Mouse (Mus musculus): Measurements from ENCODE around the gene Tada2a. TPM values are rescaled to one million over a fixed set of nuclear protein-coding genes. Genes with fewer than 3 reads are reported as not detected.

The Tada2a gene
- polyA plus RNA-seq, 1 experiment from 2014 or later, result 6.9 TPM

DNA sequence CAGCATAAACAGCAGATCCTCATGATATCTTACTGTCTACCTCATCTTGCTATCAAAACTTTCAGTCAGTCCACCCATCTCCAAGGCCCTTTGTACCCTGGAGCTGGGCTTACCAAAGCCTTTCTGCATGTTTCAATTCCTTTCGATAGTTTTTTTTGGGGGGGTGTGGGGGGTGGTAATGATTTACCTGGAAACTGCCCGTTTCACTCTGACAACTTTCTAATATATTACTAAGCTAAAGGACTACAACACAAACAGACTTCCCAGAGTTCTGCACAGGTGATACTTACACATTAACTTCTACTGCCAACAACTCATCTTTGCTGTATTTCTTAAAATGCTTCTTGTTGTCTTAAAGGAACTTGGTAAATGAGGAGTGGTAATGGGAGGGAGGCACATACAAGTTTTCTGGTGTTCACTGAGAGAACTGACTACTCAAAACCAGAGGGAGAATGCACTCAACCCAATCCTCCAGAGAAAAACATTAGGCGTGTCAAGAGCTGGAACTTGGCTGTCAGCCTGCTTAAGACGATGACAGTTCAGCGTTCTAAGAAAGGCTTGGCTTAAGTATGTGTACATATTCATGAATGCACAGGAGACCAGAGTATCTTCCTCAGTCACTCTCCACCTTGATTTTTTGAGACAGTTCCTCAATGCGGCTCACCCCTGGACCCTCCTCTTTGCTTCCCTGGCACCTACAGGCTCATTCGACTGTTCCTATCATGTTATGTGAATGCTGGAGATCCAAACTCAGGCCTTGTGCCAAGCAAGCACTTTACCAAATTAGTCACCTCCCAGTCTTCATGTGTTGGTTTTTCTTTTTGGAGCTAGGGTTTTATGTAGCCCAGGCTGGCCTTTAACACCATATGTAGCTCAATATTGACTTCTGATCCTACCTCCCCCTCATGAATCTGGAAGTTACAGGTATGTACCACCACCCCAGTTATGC, 55.3 kb downstream of the Tada2a start:
- Histone ChIP-seq H3K9ac (no peak overlapping the region), H3K27me3 (peaks cover 29% of the 10 kb centered on the region), H3K27ac (replicated peaks) (no peak overlapping the region), H3K4me1 (replicated peaks) (peaks cover 1% of the 10 kb centered on the region; the same call in 1 of the 2 replicates), H3K4me3 (replicated peaks) (no peak overlapping the region), H3K9me3 (replicated peaks) (no peaks in the 10 kb centered on the region), H3K36me3 (replicated peaks) (peaks cover 10% of the 10 kb centered on the region; the same call in 1 of the 2 replicates), H3K4me2 (no peak overlapping the region)
- no peak for ATAC-seq (ENCODE audit: insufficient read depth)
- WGBS (ENCODE audit: insufficient replicate concordance), result 63% methylated on average over 7 of the region's 7 CpGs

DNA sequence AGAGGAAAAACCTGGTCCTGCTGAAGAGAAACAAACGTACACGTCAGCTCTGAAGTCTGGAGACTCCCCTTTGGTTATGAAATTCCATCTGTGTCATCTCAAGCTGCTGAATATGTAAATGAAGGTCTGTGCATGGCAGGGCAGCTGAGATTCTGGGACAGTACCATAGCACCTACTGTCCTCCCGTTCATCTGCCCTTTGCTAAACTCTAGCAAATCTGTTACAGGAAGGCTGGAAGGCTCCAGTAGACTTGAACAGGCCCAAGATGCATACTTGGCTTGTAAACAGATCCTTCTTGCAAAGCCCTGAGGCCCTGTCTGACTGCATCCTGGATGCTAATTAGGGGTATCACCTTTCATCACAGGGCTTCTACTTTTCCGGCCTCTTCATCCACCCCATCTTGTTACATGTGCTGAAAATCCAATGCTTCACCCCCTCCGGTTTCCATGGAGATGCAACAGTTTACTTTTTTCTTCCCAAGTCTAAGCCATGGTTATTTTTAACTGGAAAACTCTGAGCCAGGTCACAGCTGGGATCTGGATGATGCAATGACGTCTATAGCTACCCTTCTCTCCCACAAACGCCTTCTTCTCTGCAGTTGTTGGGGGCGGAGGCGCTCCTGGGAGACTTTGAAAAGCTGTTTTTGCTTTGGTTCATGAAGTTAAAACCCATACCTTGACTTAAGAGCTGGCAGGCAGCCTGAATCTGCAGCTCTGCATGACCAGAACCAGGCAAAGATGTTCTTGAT, 56.3 kb downstream of the Tada2a start:
- peaks cover 11% of the 10 kb centered on the region for H3K4me1 ChIP-seq (replicated peaks)
- H3K9me3 ChIP-seq (replicated peaks), result no peaks in the 10 kb centered on the region
- H3K27ac ChIP-seq (replicated peaks), result no peak overlapping the region
- peaks cover 39% of the 10 kb centered on the region for H3K27me3 ChIP-seq
- 0 out of 2 replicates have a peak, but pooled peaks cover under 1% of the 10 kb centered on the region for H3K36me3 ChIP-seq (replicated peaks)
- no peak for ATAC-seq (ENCODE audit: insufficient read depth)
- H3K4me3 ChIP-seq (replicated peaks), result no peak overlapping the region
- 40% methylated on average over 9 of the region's 9 CpGs for WGBS (ENCODE audit: insufficient replicate concordance)
- no peak overlapping the region for H3K4me2 ChIP-seq
- H3K9ac ChIP-seq, result no peak overlapping the region

DNA sequence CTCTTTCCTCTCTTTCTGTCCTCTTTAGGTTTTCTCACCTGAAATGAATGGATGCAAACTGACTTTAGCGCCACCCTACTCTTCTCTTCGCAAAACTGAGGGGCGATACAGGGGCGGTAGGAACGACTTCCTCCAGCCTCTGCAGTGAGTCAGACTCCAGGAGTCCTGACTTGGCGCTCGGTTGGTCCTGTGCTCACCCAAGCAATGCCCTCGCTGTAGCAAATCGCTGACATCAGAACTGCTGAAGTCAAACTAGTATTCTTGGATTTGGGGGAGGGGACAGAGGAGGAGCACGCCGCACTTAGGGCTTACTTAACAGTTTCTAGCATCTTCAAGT, 60.4 kb downstream of the Tada2a start, which contains the start of gene Dusp14:
Gene Dusp14, minus strand, starts transcription at position 228 of the 337 bp plus-strand sequence.
- 6% methylated on average over 11 of the region's 11 CpGs for WGBS (ENCODE audit: insufficient replicate concordance)

DNA sequence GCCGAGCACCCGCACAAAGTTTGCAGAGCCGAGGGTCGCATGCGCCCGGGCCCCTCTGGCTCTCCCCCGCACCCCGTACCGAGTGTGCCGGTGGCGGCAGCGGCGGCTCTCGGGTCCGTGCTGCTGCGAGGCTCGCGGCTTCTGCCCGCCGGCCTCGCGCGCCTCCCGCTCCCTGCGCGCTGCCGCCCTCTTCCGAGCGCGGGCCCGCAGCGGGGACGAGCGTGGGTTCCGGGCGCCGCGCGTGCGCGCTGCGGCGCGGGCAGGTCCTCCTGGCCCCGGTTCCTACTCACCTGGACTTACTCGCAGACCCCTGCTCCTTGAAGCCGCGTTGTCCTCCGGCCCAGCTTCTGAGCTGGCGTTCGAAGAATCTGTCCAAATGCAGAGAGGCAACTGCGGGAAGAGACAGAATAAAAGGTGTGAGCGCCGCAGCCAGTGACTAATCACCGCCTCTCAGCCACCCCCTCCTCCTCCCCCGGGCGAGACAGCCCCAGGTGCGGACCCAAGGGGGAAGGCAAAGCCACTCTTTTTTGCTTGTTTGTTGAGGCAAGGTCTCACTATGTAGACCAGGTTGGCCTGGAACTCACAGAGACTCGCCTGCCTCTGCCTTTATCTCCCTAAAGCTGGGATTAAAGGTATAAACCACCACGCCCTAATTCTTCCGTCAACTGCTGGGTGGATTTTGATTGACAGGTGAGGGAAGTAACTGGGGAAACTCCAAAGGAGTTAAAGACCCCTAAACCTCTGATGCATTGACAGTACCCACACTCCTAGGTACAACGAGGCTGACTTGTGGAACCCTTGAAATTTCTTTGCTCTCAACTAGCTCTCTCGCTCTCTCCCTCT, 61.0 kb downstream of the Tada2a start:
- Histone ChIP-seq H3K4me2 (peak overlapping the region; percentile 75), H3K9ac (0 out of 2 replicates have a peak overlapping the region, but pooled peaks have one; percentile 27), H3K27me3 (peaks cover 76% of the 10 kb centered on the region), H3K4me1 (replicated peaks) (peaks cover 21% of the 10 kb centered on the region), H3K4me3 (replicated peaks) (peak overlapping the region; percentile 55), H3K9me3 (replicated peaks) (no peaks in the 10 kb centered on the region), H3K27ac (replicated peaks) (no peak overlapping the region), H3K36me3 (replicated peaks) (no peaks in the 10 kb centered on the region)
- peak; percentile 34; the same call in 1 of the 2 replicates for ATAC-seq (ENCODE audit: insufficient read depth)
- WGBS (ENCODE audit: insufficient replicate concordance), result 2% methylated on average over 63 of the region's 63 CpGs

More for the DNA sequence above, 60.4 kb downstream of the Tada2a start, which contains the start of gene Dusp14:
- no peak within 1 kb of the TSS for H3K27ac ChIP-seq (replicated peaks)
- peak within 1 kb of the TSS; percentile 75 for H3K4me2 ChIP-seq
- H3K9me3 ChIP-seq (replicated peaks), result no peaks in the 10 kb centered on the region
- peaks cover 75% of the 10 kb centered on the region for H3K27me3 ChIP-seq
- peaks cover 21% of the 10 kb centered on the region for H3K4me1 ChIP-seq (replicated peaks)
- H3K36me3 ChIP-seq (replicated peaks), result no peaks in the 10 kb centered on the region
- no peak for ATAC-seq (ENCODE audit: insufficient read depth)
- peak within 1 kb of the TSS; percentile 55 for H3K4me3 ChIP-seq (replicated peaks)
- 0 out of 2 replicates have a peak within 1 kb of the TSS, but pooled peaks have one; percentile 27 for H3K9ac ChIP-seq

DNA sequence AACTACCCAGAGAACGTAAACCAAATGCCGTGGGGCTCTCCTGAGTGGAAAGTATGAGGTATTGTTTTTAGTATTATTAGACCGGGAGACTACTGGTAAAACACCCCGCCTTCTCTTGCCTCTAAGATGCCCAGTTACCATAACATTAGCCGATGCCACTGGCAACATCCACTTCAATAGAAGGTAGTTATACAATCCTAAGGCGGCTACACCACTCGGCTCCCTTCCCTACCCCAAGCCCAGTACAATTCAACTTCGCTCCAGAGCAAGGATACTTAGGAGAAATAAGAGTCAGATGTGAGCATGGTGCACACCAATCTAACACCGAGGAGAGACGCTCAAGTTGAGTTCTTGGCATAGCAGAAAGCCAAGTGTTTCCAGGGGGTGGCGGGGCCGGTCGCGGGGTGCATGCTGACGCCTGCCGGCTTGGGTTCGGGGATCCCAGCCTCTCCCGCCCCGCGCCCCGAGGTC, 61.6 kb downstream of the Tada2a start:
- Histone ChIP-seq H3K27ac (replicated peaks) (no peak overlapping the region), H3K4me3 (replicated peaks) (peak overlapping the region; percentile 55), H3K9ac (0 out of 2 replicates have a peak overlapping the region, but pooled peaks have one; percentile 27), H3K4me1 (replicated peaks) (peaks cover 21% of the 10 kb centered on the region), H3K9me3 (replicated peaks) (no peaks in the 10 kb centered on the region), H3K36me3 (replicated peaks) (no peaks in the 10 kb centered on the region), H3K4me2 (peak overlapping the region; percentile 75), H3K27me3 (peaks cover 76% of the 10 kb centered on the region)
- whole genome bisulfite sequencing (ENCODE audit: insufficient replicate concordance), result 3% methylated on average over 21 of the region's 21 CpGs
- no peak; the same call in 1 of the 2 replicates for ATAC-seq (ENCODE audit: insufficient read depth)

DNA sequence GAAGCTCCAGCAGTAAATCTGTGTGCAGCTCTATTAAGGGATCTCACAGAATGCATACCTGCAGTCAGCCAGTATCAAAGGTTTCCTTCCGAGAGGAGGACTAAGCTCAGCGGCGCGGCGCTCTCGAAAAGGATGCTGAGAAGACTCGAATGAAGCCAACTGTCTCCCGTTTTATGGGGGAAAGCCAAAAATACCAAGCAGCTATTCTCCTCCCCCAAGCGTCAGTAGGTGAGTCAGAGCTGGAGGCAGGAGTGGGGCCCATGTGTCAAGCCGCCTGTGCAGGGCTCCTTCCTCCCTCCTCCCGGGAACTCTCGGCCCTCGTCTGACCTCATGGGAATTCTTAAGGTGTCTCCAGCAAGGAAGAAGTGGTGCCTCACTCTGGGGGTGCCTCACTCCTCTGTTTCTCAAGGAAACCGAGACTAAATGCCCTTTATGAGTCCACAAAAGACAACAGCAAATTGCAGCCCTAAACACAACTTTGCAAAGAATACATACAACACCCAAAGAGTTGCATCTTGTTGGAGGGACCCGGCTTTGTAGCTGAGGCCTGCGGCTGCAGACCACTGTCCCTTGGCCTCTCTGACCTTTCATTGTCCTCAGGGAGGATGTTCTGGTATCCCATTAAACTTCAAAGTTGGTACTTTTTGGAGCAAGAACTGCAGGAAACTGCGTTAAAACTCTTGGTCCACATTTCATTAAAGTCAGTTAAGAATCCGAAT, 62.3 kb downstream of the Tada2a start:
- no peak for ATAC-seq (ENCODE audit: insufficient read depth)
- Histone ChIP-seq H3K27ac (replicated peaks) (no peak overlapping the region), H3K4me3 (replicated peaks) (no peak overlapping the region), H3K36me3 (replicated peaks) (no peaks in the 10 kb centered on the region), H3K4me2 (peak overlapping the region; percentile 75; the same call in 1 of the 2 replicates), H3K9ac (no peak overlapping the region), H3K9me3 (replicated peaks) (no peaks in the 10 kb centered on the region), H3K27me3 (peaks cover 74% of the 10 kb centered on the region), H3K4me1 (replicated peaks) (peaks cover 21% of the 10 kb centered on the region)
- WGBS (ENCODE audit: insufficient replicate concordance), result 9% methylated on average over 18 of the region's 18 CpGs

DNA sequence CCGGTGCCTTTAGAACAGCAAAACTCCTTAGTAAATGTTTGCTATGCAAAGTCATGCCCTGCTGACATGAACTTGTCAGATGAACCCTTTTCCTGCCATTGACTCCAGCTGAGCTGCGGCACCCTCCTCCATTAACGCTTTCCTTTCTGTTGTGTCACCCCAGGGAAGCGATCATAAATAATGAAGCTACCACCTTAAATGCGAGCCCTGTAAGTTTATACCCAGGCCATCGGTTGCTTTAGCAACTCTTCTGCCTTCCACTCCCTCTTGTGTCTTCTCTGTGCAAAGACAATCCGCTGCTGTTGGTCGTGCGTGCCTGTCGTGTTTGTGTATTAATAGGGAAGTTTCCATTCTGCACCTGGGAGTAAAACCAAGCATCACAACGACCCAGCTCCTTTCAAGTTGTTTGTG, 63.3 kb downstream of the Tada2a start:
- no peaks in the 10 kb centered on the region for H3K9me3 ChIP-seq (replicated peaks)
- H3K36me3 ChIP-seq (replicated peaks), result no peaks in the 10 kb centered on the region
- no peak for ATAC-seq (ENCODE audit: insufficient read depth)
- H3K4me3 ChIP-seq (replicated peaks), result no peak overlapping the region; the same call in 1 of the 2 replicates
- H3K4me1 ChIP-seq (replicated peaks), result peaks cover 21% of the 10 kb centered on the region
- H3K9ac ChIP-seq, result no peak overlapping the region
- 4% methylated on average over 11 of the region's 11 CpGs for WGBS (ENCODE audit: insufficient replicate concordance)
- H3K4me2 ChIP-seq, result 0 out of 2 replicates have a peak overlapping the region, but pooled peaks have one; percentile 14
- H3K27ac ChIP-seq (replicated peaks), result no peak overlapping the region
- peaks cover 68% of the 10 kb centered on the region for H3K27me3 ChIP-seq

DNA sequence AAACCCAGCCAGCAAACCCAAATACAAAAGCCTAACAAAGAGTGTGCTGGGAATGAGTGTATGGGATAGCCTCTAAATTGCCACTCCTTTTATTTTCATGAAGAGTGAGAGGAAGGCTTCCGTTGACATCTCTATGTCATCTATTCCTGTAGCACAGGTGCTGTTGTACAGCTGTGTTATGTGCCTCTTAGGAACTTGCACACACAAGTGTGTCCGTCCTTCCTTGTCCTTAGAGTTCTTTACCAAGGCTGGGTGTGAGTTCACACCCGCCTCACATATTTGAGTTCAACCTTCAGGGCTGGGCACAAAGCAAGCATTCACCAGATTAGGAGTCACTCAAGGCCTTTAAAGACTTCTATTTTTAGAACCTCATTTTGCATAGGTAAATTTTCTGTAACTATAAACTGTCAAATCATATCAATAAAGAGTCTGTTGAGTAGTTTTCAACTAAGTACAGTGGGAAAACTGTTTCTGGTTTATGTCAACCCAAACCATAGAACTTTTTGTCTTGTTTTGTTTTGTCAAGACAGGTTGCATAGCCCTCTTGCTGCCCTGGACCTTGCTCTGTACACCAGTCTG, 65.7 kb downstream of the Tada2a start:
- H3K27me3 ChIP-seq, result peaks cover 44% of the 10 kb centered on the region
- peaks cover 16% of the 10 kb centered on the region for H3K4me1 ChIP-seq (replicated peaks)
- no peak overlapping the region for H3K4me3 ChIP-seq (replicated peaks)
- ATAC-seq (ENCODE audit: insufficient read depth), result no peak
- H3K36me3 ChIP-seq (replicated peaks), result no peaks in the 10 kb centered on the region
- no peaks in the 10 kb centered on the region for H3K9me3 ChIP-seq (replicated peaks)
- no peak overlapping the region for H3K27ac ChIP-seq (replicated peaks)
- H3K4me2 ChIP-seq, result no peak overlapping the region
- no peak overlapping the region for H3K9ac ChIP-seq
- WGBS (ENCODE audit: insufficient replicate concordance), result 60% methylated on average over 3 of the region's 3 CpGs

DNA sequence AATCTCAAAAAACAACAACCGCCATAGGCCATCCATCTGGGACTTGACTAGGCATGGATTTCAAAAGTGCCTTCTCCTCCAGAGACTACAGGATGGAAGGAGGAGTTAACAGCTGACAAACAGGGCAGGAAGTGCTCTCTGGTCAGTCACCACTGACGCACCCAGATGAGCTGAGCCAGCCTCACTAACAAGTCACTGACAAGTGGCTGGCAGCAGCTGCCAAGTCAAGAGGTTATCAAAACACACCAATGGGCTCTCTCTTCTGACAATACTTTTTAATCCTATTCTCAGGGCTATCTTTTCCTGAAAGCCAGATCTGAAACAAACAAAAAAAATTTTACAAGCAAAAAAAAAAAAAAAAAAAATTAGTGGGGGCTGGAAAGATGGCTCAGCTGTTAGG, 66.6 kb downstream of the Tada2a start:
- peaks cover 7% of the 10 kb centered on the region; the same call in 1 of the 2 replicates for H3K4me1 ChIP-seq (replicated peaks)
- no peak overlapping the region for H3K4me3 ChIP-seq (replicated peaks)
- H3K9me3 ChIP-seq (replicated peaks), result no peaks in the 10 kb centered on the region
- H3K27me3 ChIP-seq, result peaks cover 35% of the 10 kb centered on the region
- WGBS (ENCODE audit: insufficient replicate concordance), result 38% methylated on average over 2 of the region's 2 CpGs
- no peak overlapping the region for H3K4me2 ChIP-seq
- no peaks in the 10 kb centered on the region for H3K36me3 ChIP-seq (replicated peaks)
- H3K9ac ChIP-seq, result no peak overlapping the region
- no peak for ATAC-seq (ENCODE audit: insufficient read depth)
- H3K27ac ChIP-seq (replicated peaks), result no peak overlapping the region
